13 mouse cellular contexts compared by ENCODE assay signal in the genomic region with DNA sequence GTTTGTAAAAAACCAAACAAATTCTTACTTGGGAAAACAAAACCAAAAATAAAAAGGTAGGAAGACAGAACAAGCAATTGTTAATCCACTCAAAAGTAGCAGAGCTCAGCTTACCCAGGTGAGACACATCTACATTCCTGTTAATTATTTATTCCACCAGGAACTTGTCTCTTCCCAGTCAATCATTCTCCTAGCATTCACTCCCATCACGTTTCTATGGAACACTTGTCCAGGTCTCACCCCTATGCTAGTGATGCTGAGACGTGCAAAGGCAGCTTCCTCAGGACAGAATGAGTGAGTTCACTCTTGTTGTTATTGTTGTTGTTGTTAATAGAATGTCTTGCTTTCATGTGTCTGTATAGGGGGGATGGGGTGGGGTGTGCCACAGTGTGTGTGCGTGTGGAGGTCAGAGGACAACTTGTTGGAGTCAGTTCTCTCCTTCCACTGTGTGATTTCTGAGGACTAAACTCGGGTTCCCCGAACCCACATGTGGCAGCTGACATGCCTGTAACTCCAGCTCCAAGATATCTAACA. TPM values are rescaled to one million over a fixed set of nuclear protein-coding genes. Genes with fewer than 3 reads are reported as not detected.
DNase-seq lines count a peak whose midpoint lies in the region; ATAC-seq and TF ChIP-seq lines count a peak whose summit lies in the region.
"Had no signal": no experiment of that assay in that cellular context is flagged by ENCODE, and none has a peak within 500 bp of the region (broad histone marks: within the 10 kb centered on the region; RNA-seq: fewer than 3 reads in every experiment).

No protein-coding gene starts in this region.

- H3K9ac ChIP-seq in kidney, postnatal 0 days (ENCODE audit: low read depth, low read length), result no peak overlapping the region
- H3K9ac ChIP-seq in intestine, embryonic 14.5 days (ENCODE audit: low read length), result no peak overlapping the region
- H3K9ac ChIP-seq: embryonic facial prominence, embryonic 12.5 days; heart, embryonic 13.5 days; liver, embryonic 12.5 days; lung, embryonic 15.5 days; stomach, embryonic 15.5 days had no signal

- in situ Hi-C loops in Patski (cut with MboI; ENCODE audit: low pct_unique_long_range_greater_than_20kb), result loop anchor here (10.0 kb wide), 2 partner anchors 48 to 338 kb away; no protein-coding TSS in a partner anchor

- intact Hi-C loops in heart, postnatal 10 days (cut with DNase I), result loop anchor here (2.0 to 5.0 kb wide), 3 partner anchors 32 to 338 kb away; no protein-coding TSS in a partner anchor

- H3K27me3 ChIP-seq in kidney, postnatal 0 days (ENCODE audit: insufficient read depth, low read length), result no peaks in the 10 kb centered on the region
- H3K27me3 ChIP-seq in Patski, result no peaks in the 10 kb centered on the region
- no peaks in the 10 kb centered on the region for H3K27me3 ChIP-seq in intestine, embryonic 14.5 days (replicated peaks; ENCODE audit: control insufficient read depth, insufficient read depth, low read length)
- H3K27me3 ChIP-seq: embryonic facial prominence, embryonic 12.5 days; heart, embryonic 13.5 days; liver, embryonic 12.5 days; lung, embryonic 15.5 days; stomach, embryonic 15.5 days had no signal

- CTCF ChIA-PET in Patski (lab: Charles Lee), result interaction anchor here (0.8 to 2.4 kb wide), 5 partner anchors 10 to 310 kb away, joined by 3 to 12 read pairs (median 4); no protein-coding TSS in a partner anchor

- H3K4me3 ChIP-seq in kidney, postnatal 0 days (replicated peaks; ENCODE audit: low read depth, low read length), result no peak overlapping the region
- H3K4me3 ChIP-seq in intestine, embryonic 14.5 days (ENCODE audit: low read depth, low read length), result no peak overlapping the region
- H3K4me3 ChIP-seq: embryonic facial prominence, embryonic 12.5 days; erythroblast, embryonic 14.5 days; heart, embryonic 13.5 days; liver, embryonic 12.5 days; lung, embryonic 15.5 days; stomach, embryonic 15.5 days had no signal

- no peaks in the 10 kb centered on the region for H3K4me1 ChIP-seq in kidney, postnatal 0 days (replicated peaks; ENCODE audit: insufficient read depth, low read length)
- H3K4me1 ChIP-seq in intestine, embryonic 14.5 days (replicated peaks; ENCODE audit: control insufficient read depth, insufficient read depth, low read length), result no peaks in the 10 kb centered on the region
- H3K4me1 ChIP-seq: embryonic facial prominence, embryonic 12.5 days; heart, embryonic 13.5 days; liver, embryonic 12.5 days; lung, embryonic 15.5 days; stomach, embryonic 15.5 days had no signal

- H3K4me2 ChIP-seq in kidney, postnatal 0 days (ENCODE audit: low read length), result no peak overlapping the region
- no peak overlapping the region for H3K4me2 ChIP-seq in intestine, embryonic 14.5 days (ENCODE audit: low read length)
- H3K4me2 ChIP-seq: embryonic facial prominence, embryonic 12.5 days; heart, embryonic 13.5 days; liver, embryonic 12.5 days; lung, embryonic 15.5 days; stomach, embryonic 15.5 days had no signal

- 50% methylated on average over 5 of the region's 5 CpGs for WGBS in kidney, postnatal 0 days
- WGBS in intestine, embryonic 14.5 days, result 67% methylated on average over 5 of the region's 5 CpGs

- H3K36me3 ChIP-seq in kidney, postnatal 0 days (ENCODE audit: insufficient read depth, low read length), result no peaks in the 10 kb centered on the region
- H3K36me3 ChIP-seq in intestine, embryonic 14.5 days (ENCODE audit: control insufficient read depth, insufficient read depth, low read length), result no peaks in the 10 kb centered on the region
- H3K36me3 ChIP-seq: embryonic facial prominence, embryonic 12.5 days; heart, embryonic 13.5 days; liver, embryonic 12.5 days; lung, embryonic 15.5 days; stomach, embryonic 15.5 days had no signal

- POLR2A ChIA-PET in Patski (lab: Charles Lee), result interaction anchor here (0.6 kb wide), 1 partner anchor 646 kb away, joined by 4 read pairs; no protein-coding TSS in a partner anchor

- H3K27ac ChIP-seq in kidney, postnatal 0 days, result peak overlapping the region; percentile 27; the same call in 1 of the 2 replicates
- H3K27ac ChIP-seq in intestine, embryonic 14.5 days (ENCODE audit: low read depth), result no peak overlapping the region
- H3K27ac ChIP-seq: embryonic facial prominence, embryonic 12.5 days; heart, embryonic 13.5 days; liver, embryonic 12.5 days; lung, embryonic 15.5 days; stomach, embryonic 15.5 days had no signal

- TF ChIP-seq CTCF in kidney, postnatal 0 days (IDR thresholded peaks at IDR 0.05; ENCODE audit: low read depth), result no peak
- no peak for TF ChIP-seq CTCF in Patski (IDR thresholded peaks at IDR 0.05)

- peak; percentile 87 for ATAC-seq in kidney, postnatal 0 days (replicated peaks; ENCODE audit: low FRiP score, low read depth)
- ATAC-seq in Patski, result peak; percentile 27
- ATAC-seq in intestine, embryonic 14.5 days (replicated peaks; ENCODE audit: low FRiP score, low TSS enrichment, low read depth), result 0 out of 2 replicates have a peak, but pooled peaks have one; percentile 34
- ATAC-seq: liver, embryonic 12.5 days had no signal

- no peaks in the 10 kb centered on the region for H3K9me3 ChIP-seq in kidney, postnatal 0 days (replicated peaks; ENCODE audit: low read length)
- H3K9me3 ChIP-seq in intestine, embryonic 14.5 days (ENCODE audit: control insufficient read depth, low read length), result no peaks in the 10 kb centered on the region
- H3K9me3 ChIP-seq: embryonic facial prominence, embryonic 12.5 days; heart, embryonic 13.5 days; liver, embryonic 12.5 days; lung, embryonic 15.5 days; stomach, embryonic 15.5 days had no signal

- peak; percentile 30 for DNase-seq in heart, adult 11 months
- DNase-seq in heart, postnatal 10 days, result no peak
- peak; percentile 10 for DNase-seq in kidney, postnatal 0 days (ENCODE audit: low spot score)
- no peak for DNase-seq in kidney, adult 11 months
- DNase-seq in Patski (ENCODE audit: low read depth, low spot score), result no peak
- no peak for DNase-seq in intestine, embryonic 14.5 days (ENCODE audit: low spot score)
- no peak for DNase-seq in cerebellum, adult 11 months

RNA-seq across cellular contexts. Expression of gene Plcxd2, which starts 13.0 kb away (rescaled TPM):
- total RNA-seq in heart, postnatal 10 days (2021), result under 1 TPM; 0.19 to 0.27 TPM
- 0.93 and 1.0 TPM in 2 replicates for polyA plus RNA-seq in kidney, postnatal 0 days (2015; fragmentation: Nextera tagmentation; extraction: Ambion mirVana)
- polyA plus RNA-seq in Patski (2021), result 8.2 TPM
- 1.4 and 1.7 TPM in 2 replicates for polyA plus RNA-seq in intestine, embryonic 14.5 days (2014; fragmentation: Nextera tagmentation; extraction: Ambion mirVana)

Comparison
In these comparisons a context has a peak if more than half of its experiments do, and no peak if none do; other contexts are left out.
1. DNase-seq: peak in heart, adult 11 months (single experiment) and kidney, postnatal 0 days (single experiment); none in heart, postnatal 10 days (0 of 2), kidney, adult 11 months (single experiment), Patski (single experiment), intestine, embryonic 14.5 days (single experiment) and cerebellum, adult 11 months (single experiment).
2. ATAC-seq: peak in every context shown above with its lines; median percentile 87 in kidney, postnatal 0 days; 34 in intestine, embryonic 14.5 days; 27 in Patski.